Mouse (Mus musculus) gastrocnemius, postnatal 36 days (tissue): ENCODE measurements around the gene Sel1l. TPM values are rescaled to one million over a fixed set of nuclear protein-coding genes. Genes with fewer than 3 reads are reported as not detected.

Experiments
- DNase-seq, 2 experiments: peaks; one replicate each; pipeline ENCODE4 v3.0.0; 2022
- intact Hi-C: fragments of 180-260 bp; cut with DNase I; formaldehyde crosslinking; loops from one replicate; pipeline ENCODE4 v1.15.1; 2025
- long read RNA-seq, 2 experiments: library from polyadenylated mRNA; stranded (forward); transcript quantifications; one replicate each; pipeline ENCODE4 v2.0.0; 2021
- total RNA-seq, 2 experiments: library from RNA; stranded (reverse); gene quantifications; 2 replicates each; pipeline ENCODE4 v1.2.3; 2021

Sel1l gene
- 10 to 100 TPM; 38.4 to 42.2 TPM for total RNA-seq
- long read RNA-seq, experiment 1, full-length matches to known transcripts = 4 of 10 reads
- long read RNA-seq, experiment 1, partial matches to known transcripts = 5 of 10 reads
- long read RNA-seq, experiment 1, other reads (novel, unspliced or antisense) = 1 of 10 reads
- long read RNA-seq, experiment 2, full-length matches to known transcripts = 8 of 9 reads
- long read RNA-seq, experiment 2, partial matches to known transcripts = 0 of 9 reads
- long read RNA-seq, experiment 2, other reads (novel, unspliced or antisense) = 1 of 9 reads

DNA sequence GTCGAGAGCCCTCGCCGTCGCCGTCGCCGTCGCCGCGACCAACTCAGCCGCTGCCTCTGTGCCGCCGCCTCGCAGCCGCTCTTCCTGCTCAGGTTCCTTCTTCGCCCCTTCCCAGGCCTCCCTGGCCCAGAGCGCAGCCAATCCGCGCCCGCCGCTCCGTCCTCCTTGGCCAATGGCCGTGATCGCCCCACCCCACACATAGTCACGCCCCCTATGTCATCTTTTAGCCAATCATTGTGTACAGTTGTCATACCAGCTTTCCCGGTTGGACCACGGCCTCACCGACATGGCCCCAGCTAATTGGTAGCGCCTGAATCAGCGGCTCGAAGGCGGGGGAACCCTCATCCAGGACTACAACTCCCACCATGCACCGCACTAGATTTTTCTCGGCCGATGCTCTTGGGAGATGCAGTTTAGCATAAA is at the start of gene Sel1l:
TSS of gene Sel1l (minus strand) at position 113 of the 423 bp plus-strand sequence.
- DNase-seq = peak; percentile 96 to 97
- intact Hi-C loops = no loop called here

DNA sequence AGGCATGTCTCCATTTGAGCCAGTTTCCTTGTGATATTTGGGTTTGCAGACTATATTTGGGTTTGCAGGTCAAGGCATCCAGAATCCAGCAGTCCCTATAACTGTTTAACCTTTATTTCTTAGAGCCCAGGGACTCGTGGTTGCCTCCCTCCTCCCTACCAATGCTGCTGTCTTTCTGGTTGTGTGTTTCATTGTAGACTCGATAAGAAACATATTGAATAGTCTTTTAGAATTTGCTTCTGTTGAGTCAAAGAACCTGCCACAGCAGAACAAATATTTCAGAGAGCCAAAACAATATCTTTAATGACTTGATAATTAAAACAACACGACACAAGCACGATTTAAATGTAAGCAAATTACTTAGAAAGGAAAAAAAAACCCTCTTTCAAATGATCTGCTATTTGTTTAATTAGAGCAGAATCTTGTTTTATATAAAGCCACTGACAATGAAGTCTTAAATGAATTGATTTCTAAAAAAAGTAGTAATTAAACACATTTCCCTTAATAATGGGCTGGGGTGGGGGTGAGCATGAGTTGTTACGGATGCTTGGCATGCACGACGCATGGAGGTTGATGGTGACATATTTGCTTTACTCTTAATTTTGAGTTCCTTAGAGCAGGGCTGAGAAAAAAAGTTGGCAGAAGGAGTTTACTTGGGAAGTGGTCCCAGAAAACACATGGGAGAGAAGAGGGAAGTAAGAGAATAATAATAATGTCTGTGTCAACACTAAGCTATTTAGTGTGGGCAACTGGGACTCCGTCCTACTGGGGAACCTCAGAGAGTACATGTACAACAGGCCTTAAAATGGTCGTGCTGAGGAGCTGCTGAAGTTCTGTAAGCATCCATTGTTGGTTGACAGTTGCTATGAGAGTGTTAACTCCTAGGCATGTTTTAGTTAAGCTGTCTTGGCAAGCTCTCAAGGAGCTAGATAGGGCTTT is 43.9 kb upstream of the Sel1l start:
- DNase-seq = no peak
- intact Hi-C loops = no loop called here

DNA sequence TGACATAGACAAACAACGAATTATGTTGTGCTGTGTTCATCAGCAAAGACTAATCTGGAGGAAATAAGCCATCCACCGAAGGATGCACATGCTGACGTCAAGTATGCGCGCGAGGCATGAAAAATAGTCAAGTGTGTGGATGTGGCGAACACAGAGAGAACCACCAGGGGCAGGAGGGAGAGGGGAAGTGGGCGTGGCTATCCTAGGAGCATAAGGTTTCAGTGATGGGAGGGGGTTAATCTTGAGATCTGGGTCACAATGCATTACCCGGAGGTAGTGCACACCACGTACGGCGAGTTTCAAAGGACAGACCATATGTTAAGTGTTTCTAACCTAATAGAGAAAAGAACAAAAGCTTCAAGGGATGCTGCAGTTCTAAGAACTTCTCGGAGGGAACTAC is 31.5 kb upstream of the Sel1l start:
- intact Hi-C loops = no loop called here
- DNase-seq = no peak

DNA sequence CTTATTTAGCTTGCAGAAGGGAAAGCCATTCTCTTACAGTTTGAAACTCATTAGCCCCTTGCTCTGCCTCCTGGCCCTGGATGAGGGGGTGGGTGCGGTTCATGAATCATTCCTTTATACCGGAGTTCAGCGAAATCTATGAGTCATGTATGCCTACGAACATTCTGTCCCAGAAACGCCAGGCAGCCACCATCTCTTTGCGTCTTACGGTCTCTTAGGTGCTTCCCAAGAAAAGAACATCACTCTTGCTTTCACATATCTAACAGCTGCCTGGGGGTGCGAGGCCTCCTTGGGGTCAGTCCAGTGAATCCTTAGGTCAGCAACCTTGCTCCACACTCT is 29.9 kb upstream of the Sel1l start:
- no peak for DNase-seq
- intact Hi-C loops = no loop called here

DNA sequence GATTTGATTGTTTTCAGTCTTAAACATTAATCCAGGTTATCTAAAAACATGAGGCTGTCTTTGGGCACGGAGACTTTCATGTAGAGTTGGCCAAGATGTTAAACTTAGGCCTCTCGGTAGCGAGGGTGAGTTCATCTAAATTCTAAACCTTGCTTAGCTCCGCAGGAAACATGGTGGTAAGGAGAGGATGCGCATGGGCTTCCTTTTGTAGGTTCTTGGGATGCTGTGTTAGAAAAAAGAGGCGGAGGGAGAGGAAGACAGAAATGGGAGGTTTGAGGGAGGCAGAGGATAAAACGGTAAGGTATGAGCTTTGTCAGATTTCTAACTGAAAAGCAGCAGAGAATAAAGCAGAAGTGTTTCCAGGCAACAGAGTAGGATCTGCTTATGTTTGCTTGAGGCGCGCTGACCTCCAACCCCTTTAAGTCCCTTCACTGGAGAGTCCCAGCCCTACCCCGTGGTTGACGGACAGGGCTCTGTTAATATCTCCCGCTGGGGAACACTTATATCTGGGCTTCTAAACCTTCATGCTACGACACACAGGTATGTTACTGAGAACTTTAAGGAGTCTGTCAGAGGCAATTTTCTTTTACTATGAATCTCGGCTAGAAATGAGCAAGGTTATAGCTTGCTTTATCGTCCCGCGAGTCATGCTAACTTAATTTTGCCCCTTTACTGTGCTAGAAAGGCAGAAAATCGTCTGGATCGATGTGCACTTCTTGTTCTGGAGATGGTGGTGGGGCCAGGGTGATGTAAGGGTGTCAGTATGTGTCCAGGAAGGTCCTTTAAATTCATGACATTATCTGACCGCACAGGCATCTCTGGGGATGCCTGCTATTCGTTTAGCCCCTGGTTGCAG is 29.3 kb upstream of the Sel1l start:
- intact Hi-C loops = no loop called here
- DNase-seq = no peak

DNA sequence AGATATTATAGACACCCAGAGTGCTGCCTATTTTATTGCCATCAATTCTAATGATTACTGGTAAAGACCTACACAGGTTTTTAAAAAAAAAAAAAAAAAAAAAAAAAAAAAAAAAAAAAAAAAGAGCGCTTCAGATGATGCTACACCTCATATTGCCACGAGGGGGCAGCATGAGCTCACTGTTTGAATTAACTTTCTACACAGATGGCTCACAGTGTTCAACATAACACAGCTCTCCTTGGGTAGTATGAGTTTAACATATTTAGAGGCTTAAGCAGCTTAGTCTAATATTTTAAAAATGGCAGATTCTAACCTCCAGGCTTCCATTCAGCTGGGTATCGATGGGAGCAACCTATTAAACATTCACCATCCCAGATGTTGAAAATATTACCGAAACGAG is 28.7 kb upstream of the Sel1l start:
- DNase-seq = no peak
- intact Hi-C loops = no loop called here

DNA sequence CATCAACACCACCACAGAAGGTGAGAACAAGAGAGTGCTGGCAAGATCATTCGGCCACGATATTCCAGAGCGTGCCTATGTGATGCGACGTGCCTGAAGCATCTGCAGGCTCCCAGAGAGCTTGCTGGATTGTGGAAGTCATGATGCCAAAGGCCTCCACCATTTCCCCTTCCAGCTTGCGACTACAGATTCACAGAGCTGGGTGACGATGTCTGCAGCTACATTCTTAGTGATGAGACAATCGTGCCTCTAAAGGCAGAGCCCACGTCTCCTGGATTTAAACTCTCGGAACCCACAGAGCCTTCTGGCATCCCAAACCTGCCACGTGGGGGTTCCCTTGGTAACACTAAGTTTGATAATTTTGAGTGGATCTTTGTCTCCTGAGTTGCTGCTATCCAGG is 21.7 kb upstream of the Sel1l start:
- intact Hi-C loops = no loop called here
- DNase-seq = no peak

DNA sequence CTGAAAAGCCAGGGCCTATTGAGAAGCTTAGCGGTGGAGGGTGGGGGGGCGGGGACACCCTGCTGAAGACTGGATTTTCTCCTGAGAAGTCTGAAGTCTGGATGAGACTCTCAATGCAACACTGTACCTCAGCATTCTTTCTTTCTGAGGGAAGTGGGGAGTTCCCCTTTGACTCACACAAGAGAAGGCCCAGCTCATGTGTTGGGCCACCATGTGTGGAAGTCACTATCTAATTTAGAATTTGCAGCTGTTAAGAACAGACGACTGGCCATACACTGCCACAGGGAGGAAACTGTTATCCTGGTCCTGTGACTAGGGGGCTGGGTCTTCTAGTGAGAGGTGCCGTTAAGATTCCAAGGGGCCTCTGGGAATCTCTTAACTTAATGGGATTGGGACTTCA is 20.4 kb upstream of the Sel1l start:
- no peak for DNase-seq
- intact Hi-C loops = no loop called here

DNA sequence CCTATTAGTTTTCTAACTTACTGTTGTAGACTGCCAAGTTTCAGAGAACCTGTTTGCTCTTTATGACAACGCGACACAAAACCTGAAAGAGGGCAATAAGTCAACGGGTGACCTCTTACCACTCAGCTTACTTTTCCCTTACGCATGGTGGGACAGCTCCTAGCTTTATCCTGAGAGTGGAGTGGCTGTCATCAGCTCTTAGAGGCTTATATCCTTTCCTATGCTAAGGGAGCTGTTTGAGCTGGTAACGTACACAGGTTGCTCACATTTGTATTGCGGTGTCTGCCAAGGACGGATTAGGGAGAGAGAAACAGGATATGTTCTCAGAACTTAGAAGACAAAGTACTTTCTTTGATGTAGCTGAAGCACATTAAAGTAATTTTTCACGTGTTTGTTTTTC is 5.4 kb upstream of the Sel1l start:
- intact Hi-C loops = no loop called here
- no peak for DNase-seq

DNA sequence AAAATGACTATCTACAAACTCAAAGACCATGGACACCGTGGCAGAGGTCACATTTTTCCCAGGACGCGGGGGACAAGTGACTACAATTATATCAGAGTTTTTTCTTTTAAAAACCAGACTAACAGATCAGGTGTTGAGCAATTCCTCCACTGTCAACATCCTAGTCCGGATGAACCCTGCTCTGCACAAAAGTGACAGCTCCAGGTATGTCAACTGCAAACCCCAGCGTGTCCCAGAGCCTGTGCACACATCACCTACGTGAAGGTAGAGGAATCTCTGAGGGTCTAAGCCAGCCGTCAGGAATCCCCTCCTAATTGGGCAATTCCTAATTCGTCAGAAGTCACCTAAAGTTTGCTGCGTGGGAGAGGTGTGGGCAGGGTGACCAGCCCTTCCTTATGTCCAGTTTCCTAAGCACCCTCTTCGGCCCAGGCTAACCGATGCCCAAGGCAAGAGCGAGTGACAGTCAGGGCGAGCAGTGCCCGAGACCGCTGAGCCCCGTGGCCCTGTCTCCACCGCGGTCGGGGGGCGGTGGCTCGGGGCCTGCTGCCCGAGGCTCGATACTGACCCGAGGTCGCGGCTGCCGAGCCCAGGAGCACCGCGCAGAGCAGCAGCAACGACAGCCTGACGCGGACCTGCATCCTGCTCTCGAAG is 438 bp downstream of the Sel1l start:
- DNase-seq = no peak
- intact Hi-C loops = no loop called here

DNA sequence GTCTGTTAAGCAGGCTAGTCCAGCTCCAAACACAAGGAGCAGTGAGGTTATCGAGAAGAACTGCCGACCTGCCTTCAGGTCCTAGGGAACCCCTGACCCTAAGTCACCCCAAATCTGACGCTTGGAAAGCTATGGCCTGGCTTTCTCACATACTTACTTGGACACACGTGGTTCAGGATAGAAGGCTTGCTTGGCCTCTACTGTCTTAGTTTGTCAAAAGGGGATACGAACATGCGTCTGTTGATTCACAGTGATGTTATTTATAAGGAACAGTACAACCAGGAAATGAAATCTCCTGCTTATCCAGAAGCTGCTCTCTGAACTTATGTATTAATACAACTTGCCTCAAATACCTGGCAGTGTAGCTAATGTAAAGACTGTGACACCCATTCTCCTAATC is 2.9 kb downstream of the Sel1l start:
- DNase-seq = no peak
- intact Hi-C loops = no loop called here

DNA sequence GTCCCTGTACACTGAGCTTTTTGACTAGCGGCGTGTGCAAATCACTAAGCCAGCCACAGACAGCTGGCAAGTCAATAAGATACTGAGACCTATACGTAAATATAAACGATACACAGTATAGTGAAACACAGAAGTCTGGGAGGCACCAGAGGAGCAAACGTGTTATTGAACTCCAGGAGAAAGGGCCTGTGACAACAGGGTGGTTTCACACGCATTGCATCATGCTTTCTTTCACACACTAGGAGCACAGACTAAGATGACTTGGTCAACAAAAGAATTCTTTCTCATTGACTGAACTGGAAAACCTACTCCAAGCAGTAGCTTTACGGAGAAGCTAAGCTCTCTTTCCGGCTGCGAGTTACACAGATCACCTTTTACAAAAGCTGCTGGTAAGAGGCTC is 3.6 kb downstream of the Sel1l start:
- DNase-seq = no peak
- intact Hi-C loops = no loop called here

DNA sequence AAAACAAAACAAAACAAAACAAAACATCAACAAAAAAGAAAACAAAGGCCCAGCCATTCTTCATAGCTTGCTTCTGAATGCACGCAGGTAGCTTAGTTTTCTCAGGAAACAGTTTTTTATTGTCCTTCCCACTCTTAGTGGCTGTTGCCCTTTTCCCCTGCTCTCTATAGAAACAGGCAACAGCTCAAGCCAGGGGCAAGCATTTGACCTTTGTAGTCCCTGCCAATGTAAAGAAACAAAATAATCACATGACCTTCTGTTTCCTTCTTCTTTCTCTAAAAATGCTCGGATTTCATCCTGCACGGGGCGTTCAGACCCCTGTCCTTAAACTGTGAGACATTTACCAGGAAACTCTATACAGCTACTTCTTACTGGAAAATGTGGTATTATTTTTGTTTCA is 4.4 kb downstream of the Sel1l start:
- no peak for DNase-seq
- intact Hi-C loops = no loop called here

DNA sequence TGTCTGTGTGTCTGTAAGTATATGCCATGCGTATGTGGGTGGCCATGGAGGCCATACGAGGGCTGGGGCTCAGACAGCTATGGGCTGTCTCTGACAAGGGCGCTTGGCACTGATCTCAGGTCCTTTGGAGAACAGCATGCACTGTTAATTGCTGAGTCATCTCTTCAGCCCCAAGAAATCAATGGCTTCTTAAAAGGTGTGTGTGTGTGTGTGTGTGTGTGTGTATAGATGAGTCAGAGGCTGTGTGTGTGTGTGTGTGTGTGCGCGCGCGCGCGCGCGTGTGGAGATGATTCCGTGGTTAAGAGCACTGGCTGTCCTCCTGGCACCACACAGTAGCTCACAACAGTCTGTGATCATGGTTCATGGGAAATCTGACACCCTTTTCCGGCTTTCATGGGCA is 5.1 kb downstream of the Sel1l start:
- no peak for DNase-seq
- intact Hi-C loops = no loop called here

DNA sequence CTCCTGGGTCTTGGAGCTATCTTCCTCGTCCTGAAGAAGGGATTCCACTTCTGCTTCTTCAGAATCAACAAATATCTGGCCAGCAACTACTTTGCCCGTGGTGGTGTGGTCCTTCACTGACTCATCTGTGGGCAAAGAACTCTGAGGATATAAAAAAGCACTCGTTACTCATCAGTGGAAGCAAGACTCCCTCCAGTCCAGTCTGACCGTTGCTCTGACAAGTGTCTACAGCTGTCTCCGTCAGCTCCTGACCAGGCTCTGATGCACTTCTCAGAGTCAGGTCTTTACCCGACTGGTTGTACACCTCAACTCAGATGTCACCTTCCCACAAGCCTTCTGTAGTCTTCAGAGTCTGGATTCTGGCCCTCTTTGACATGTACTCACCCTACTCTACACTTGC is 7.2 kb downstream of the Sel1l start:
- no peak for DNase-seq
- intact Hi-C loops = no loop called here

DNA sequence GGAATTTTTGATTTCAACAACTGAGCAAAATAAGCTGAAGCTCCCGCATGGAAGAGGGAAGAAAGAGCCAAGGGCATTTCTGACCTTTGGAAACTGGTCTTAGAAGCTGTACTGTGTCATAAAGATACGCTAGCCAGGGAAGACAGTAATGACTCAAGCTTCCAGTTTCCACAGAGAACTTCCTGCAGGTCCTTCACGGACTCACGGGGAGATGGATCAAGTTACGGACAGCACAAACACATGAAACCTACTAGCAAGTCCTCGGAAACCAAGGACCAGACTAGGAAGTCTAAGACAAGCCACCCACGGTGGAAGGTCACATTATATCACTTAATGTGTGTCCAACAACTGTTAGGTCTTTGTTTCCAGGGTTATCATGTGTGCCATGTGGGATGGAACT is 10.7 kb downstream of the Sel1l start:
- no peak for DNase-seq
- intact Hi-C loops = no loop called here

DNA sequence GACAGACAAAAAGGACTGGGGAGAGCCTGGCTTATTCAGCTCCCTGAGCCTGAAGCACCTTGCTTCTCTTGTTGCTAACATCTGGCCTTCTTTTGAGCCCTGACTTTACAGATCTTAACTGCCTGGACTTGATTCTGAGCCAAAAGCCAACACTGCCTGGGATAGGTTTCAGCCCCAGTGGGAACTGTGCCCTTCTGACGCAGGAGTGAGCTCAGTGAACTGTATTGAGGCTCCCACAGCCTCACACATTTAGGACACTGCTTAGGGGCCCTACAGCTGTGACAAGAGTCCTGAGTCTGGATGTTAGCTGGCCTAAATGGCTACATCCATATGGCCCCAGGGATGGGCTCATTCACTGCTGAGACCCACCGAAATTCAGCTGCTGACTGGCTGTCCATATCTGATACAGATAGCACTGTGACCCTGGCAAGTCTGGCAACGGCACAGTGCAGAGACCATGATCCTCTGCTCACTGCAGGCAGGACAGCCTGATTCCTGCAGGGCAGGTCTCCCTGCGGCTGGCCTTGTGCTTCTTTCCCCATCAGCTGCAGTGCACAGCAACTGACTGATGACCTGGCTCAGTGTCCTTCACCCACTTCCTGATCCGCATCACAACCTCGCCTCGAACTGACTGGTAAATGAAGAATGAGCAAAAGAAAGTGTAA is 11.4 kb downstream of the Sel1l start:
- no peak for DNase-seq
- intact Hi-C loops = no loop called here

DNA sequence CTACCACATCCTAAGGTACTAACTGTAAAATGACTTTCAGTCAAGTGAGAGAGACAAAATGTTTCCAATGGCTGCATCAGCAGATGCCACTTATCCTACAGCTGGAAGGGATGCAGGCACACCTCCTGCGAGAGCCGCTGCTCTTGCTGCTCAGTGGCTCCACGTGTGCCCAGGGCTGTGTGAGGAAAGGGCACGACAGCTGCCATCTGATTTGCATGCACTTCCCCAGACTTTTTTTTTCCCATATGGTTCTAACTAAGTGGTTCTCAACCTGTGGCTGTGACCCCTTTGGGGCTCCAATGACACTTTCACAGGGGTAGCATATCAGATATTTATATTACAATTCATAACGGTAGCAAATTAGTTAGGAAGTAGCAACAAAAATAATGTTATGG is 15.0 kb downstream of the Sel1l start:
- no peak for DNase-seq
- intact Hi-C loops = no loop called here

DNA sequence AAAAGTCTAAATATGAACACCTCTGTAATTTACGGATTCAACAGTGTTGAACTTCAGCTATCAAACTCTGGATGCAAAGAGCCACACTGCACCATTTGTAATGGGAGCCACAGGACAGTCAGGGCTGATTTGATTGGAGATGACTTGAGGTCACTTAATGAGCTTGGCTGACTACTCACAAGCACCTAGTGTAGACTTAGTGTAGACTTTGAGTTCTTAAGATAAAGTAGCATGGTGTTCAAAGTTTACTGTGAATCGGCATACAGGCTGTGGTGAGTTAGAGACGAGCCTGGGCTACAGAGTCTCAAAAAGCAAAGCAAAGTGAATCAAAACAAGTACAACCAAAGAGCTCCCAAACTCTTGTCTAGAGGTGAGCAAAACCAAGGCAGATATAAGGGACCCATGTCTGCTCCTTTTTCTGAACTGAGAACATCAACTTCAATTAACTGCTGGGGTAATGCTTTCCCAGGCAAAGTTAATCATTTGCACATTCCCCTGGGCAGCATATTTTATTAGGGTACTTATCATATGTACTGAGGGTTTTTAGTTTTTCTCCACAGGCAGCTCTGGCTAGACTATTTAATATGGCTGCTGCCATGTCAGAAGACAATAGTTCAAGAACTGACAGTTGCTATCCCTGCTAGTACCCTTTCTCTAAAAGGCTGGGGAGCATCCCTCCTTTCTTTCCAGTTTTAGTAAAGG is 15.6 kb downstream of the Sel1l start:
- no peak for DNase-seq
- intact Hi-C loops = no loop called here

DNA sequence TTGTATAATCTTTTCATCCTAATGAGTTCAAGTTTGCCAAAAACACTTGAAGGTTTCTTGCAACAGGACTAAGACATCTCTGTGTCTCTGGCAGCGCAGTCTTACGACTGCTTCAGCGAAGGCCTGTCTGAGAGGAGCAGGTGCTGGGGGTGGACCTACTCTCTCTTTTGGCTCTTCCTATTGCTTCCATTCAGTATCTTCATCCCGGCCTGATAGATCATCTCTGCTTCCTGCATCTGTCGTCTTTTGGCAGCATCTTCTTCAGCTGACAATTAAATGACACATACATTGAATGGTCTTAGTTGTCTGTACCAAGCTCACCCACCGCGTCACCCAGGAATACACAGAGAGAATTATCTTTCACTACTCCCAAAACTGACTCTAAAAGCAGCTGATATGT is 17.5 kb downstream of the Sel1l start:
- DNase-seq = no peak
- intact Hi-C loops = no loop called here
